Mouse (Mus musculus): Measurements from ENCODE around the gene Pcyt1b.

Gene Pcyt1b

DNA sequence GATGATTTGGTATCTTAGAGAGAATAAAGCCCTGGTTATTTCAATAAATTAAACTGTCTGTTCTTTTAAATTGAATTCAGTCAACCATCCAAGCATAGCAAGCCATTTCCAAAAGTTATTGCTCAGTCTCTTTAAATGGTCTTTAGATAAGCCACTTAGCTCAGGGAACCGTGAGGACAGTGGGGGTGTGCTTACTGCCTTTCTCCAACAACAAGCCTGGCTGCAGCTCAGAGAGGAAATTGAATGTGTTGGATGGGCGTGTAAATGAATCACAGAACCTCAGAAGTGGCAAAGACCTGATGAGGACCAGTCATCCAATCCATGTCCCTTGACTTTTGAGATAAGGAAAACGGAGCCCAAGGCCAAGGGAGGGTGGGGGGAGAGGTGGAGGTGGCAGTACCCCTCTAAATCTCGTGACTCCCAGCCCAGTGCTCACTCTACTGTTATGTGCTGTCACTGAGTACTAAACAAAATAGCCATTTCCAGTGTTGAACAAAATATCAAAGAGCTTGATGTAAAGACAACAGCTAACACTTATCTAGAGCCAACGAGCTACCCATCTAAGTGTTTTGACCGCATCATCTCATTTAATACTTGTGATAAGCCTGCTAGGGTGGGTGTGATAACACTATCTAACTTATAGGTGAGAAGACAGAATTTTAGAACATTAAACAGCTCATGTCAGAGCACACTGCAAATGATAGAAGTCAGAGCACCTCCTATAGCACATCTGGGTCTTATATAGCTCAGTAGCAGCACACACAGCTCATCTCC, 78.5 kb downstream of the Pcyt1b start:
- no peak for DNase-seq

DNA sequence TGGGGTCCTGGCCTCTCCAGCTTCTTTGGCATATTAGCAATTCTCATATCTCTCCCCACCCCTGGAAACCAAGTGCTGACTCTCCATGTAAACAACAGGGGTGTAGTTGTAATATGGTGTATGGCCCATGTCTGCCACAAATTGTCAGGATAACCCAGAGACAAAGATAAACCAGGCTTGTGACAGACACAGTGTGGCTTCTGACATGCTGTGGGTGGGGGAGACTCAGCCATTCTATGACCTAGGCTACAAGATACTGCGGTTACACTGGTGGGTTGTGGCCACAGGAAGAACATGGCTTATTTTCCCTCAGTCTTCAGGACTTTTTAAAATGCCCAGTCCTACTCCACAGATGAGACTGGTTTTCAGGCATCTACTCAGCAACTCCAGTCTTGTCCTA, 94.5 kb downstream of the Pcyt1b start:
- no peak for DNase-seq

DNA sequence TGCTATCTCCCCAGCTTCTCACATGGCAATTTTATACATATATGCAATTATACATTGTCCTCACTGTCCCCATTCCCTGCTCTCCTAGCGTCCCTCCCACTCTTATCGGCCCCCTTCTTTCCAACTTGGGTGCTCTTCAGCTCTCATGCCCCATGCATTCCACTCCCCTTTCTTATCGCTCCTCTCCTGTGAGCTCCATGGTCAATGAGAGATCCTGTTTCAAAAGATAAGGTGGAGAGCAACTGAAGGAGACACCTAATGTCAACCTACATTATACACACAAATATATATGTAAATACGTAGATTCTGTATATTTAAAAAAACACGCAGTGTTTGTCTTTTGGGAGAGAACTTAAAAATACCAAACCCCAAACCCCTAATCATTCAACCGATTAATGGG, 95.9 kb downstream of the Pcyt1b start:
- DNase-seq, result no peak

DNA sequence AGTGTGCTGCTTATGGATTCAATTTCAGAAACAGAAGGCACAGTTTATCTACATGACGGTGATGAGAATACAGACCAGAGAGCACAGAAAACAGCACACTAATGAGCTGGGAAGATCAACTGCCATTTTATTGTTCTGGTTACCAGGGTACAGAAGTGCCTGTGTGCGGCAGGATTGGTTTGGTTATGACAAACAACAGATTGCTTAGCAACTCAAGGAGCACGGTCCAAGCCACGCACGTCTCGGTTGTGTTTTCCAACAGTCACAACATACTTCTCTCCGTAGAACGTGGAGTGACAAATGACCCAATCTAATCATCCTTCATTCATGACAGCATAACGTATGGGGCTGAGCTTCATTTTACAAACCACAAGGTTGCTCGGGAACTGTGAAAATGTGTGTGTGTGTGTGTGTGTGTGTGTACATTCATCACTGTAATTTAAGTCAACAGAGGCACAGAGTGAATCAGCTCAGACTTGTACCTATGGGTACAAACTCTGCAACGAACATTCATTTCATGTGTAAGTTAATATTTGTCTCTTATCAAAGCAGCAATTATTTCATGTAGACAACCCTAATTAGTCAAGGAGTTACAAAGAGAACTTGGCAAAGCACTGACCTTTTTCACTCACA, 100.7 kb downstream of the Pcyt1b start:
- no peak for DNase-seq

DNA sequence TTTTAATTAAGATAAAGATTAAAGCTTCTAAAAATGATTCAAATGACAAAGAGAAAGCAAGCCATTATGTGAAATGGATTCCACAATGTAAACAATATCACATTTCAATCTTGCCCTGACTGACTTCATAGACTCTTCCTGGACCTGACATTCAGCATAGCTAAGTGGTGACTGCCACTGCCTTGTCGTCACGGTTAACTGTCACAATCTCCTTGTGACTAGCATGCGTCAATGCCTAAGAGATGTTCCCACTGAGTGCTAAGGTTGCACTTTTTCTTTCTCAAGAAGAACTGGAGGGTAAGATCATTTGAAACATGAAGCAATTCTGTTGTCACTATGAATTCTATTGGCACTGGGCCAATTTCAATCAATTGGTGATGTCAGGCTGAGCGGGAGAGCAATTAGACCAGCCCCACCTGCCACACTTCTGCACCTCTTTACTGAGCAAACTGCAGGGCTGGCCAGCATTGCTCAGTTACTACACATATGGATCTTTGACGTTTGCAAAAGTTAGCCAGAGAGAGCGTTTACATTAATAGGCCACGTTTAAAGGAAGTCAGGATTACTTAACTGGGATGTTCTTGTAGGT, 102.3 kb downstream of the Pcyt1b start:
- no peak for DNase-seq

DNA sequence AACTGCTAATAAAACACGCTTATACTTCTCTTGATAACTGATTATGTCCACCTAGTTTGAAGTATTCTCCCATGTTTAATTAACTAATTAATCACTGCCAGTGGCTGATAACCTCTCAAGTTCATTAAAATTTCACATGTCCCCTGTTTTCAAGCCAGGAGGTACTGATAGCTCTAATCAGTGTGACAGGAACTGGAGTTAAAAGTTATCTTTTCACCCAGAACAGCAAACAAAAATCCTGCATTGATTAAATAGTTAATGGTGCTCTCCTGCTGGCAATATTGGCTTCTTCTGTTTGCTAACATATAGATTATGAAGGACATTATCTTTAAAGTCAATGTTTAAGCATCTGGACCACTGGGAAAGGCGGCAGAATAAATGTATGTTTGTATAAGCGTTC, 106.1 kb downstream of the Pcyt1b start:
- no peak for DNase-seq

DNA sequence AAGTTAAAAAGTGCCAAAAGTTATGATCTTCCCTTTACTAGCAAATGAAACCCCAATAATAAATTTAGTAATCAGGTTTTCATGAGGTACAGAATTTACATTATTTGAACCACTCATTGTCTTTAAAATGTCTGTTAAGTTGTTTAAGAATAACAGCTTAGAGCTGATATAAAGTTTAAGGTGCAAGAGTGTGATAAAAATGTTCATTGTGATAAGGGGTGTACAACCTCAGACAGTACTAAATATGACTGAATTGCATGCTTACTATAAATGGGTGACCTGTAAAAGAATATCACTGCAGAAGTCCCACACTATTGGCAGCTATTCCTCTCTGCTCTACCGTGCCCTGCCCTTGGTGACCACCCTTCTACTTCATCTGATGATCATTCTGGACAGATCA, 134.9 kb downstream of the Pcyt1b start:
- DNase-seq, result no peak

DNA sequence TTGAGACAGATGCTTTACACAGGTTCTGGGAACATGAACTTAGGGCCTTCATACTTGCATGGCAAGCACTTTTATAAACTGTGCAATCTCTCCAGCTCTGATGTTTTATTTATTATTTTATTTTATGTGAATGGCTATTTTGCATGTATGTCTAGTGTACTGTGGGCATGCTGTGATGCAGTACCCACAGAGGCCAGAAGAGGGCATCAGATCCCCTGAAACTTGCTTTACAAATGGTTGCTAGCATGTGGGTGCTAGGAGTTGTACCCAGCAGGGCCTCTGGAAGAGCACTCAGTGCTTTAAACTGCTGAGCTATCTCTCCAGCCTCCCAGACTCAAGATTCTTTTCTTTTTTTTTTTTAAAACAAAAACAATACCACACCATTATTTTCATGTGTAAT, 138.5 kb downstream of the Pcyt1b start:
- DNase-seq, result peak; percentile 43 to 52

Data from thymus, postnatal 36 days (tissue).